Mouse (Mus musculus) forebrain, embryonic 10.5 days (tissue): ENCODE results near the gene Wapl. TPM values are rescaled to one million over a fixed set of nuclear protein-coding genes. Genes with fewer than 3 reads are reported as not detected.

Source experiments
- polyA plus RNA-seq: library from polyadenylated mRNA; unstranded; fragments of >200 nt; fragmentation: Nextera tagmentation; extraction: Ambion mirVana; gene quantifications from 2 replicates; pipeline ENCODE4 v1.2.1, GENCODE M21; 2016

Wapl gene
- polyA plus RNA-seq, 1 experiment from 2014 or later, result 25.7 TPM

Other genes starting within 250 kb of the Wapl start
- 44.5 and 47.6 TPM in 2 replicates for gene Bmpr1a, start 170.6 kb upstream of the Wapl start, polyA plus RNA-seq
- not detected in 2 replicates for gene 9230112D13Rik, start 151.1 kb upstream of the Wapl start, polyA plus RNA-seq
- 0.05 and 0.06 TPM in 2 replicates for gene Ldb3, start 85.2 kb upstream of the Wapl start, polyA plus RNA-seq
- 0.47 and 1.0 TPM in 2 replicates for gene Opn4, start 73.8 kb upstream of the Wapl start, polyA plus RNA-seq
- gene Grid1, start 146.2 kb downstream of the Wapl start, polyA plus RNA-seq, result 0.06 and 0.24 TPM in 2 replicates